Mouse (Mus musculus): Measurements from ENCODE around the gene Ptcd3.

- no peak for TF ChIP-seq CTCF (conservative IDR thresholded peaks at IDR 0.05; ENCODE audit: insufficient read depth, insufficient read length, low read depth, low read length)
- no peak for TF ChIP-seq POLR2A (IDR thresholded peaks at IDR 0.05; ENCODE audit: low read depth, low read length)
These were observed 67.8 kb downstream of the Ptcd3 start for GRCm38 (mm10) chr6:71840597-71841290.
